Comparison of ENCODE assay signal across 1 mouse cellular context in the genomic region with DNA sequence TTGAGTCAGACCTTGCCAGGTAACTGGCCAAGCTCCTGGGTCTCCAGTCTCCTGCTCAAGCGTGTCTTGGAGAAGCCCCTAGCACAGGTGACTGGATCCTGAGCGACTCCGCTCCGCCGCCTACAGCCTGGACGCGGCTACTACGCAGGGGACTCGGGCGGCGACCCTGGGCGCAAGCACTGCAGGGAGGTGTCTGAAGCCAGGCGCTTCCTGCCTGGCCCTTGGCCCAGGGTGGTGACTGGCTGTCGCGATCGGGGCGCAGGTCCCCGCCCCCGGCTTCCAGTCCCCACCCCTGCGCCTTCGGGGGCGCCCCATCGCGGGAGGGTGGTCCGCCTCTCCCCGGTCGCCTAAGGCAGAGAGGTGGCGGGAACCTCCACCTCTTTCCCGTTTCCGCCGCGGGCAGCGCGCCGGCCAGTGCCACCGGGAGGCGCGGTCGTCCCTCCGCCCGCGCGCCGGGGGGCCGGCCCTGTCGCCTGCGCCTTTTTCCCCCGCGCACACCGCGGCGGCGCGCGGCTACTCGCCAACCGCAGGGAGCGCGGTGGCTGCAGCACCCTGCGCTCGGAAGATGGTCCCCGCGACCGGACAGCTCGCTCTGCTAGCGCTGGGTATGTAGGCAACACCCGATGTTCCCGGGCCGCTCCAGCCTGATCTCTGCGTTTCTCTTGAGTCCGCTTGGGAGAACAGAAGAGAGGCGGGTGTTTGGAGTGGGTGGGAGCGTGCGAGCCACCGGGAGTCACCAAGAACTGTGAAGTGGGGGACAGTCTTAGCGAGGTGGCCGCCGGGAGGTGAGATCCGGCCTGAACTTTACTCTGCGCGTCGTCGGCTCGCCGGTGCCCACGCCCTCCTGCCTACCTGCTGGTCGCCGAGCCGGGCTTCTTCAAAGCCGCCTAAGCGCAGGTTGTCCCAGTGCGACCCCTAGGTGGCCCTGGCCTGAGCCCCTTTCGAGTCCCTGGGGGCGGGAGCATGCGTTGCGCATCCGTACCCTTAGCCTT.
TF ChIP-seq lines count a peak whose summit lies in the region.

A gene (plus strand): TSS at position 283 of the 992 bp plus-strand sequence.

TF ChIP-seq in MEL, 35 proteins besides CTCF, POLR2A, EP300 and RAD21 (continued from another document):
- TF ChIP-seq TBP (IDR thresholded peaks at IDR 0.05; ENCODE audit: low read depth, low read length) = 0 out of 2 replicates have a peak, but pooled peaks have one; percentile 13
- no peak; the same call in 1 of the 2 replicates for TF ChIP-seq POLR2AphosphoS2 (IDR thresholded peaks at IDR 0.05; ENCODE audit: low read length)
- TF ChIP-seq HCFC1 (IDR thresholded peaks at IDR 0.05; ENCODE audit: low read depth, low read length) = 0 out of 2 replicates have a peak, but pooled peaks have one; percentile 47
